Mouse (Mus musculus): Measurements from ENCODE around the gene Cfap97d1. TPM values are rescaled to one million over a fixed set of nuclear protein-coding genes. Genes with fewer than 3 reads are reported as not detected.

The Cfap97d1 gene
- polyA plus RNA-seq, 1 experiment from 2014 or later: not detected

- no peak overlapping the region for H3K27ac ChIP-seq (ENCODE audit: low read depth)
- H3K27me3 ChIP-seq (ENCODE audit: insufficient read depth, low read length): no peaks in the 10 kb centered on the region
- TF ChIP-seq CTCF (IDR thresholded peaks at IDR 0.05; ENCODE audit: low read depth): no peak
- no peaks in the 10 kb centered on the region for H3K4me1 ChIP-seq (ENCODE audit: insufficient read depth)
- DNase-seq (no peak), ATAC-seq (ENCODE audit: insufficient read depth) (no peak)
- 78% methylated on average over 8 of the region's 8 CpGs for WGBS
- no peaks in the 10 kb centered on the region for H3K9me3 ChIP-seq (ENCODE audit: low read depth, low read length)
- H3K36me3 ChIP-seq (ENCODE audit: insufficient read depth): no peaks in the 10 kb centered on the region; the same call in 1 of the 2 replicates
- no peak overlapping the region for H3K9ac ChIP-seq
- no peak overlapping the region for H3K4me3 ChIP-seq (ENCODE audit: low read depth, low read length)
- no peak overlapping the region for H3K4me2 ChIP-seq
Observed at GRCm38 (mm10) chr11:102008372-102008771, 24.3 kb downstream of the Cfap97d1 start.

- 60% methylated on average over 15 of the region's 15 CpGs for WGBS
- H3K9me3 ChIP-seq (ENCODE audit: low read depth, low read length): no peaks in the 10 kb centered on the region
- no peak overlapping the region for H3K27ac ChIP-seq (ENCODE audit: low read depth)
- TF ChIP-seq CTCF (IDR thresholded peaks at IDR 0.05; ENCODE audit: low read depth): no peak
- ATAC-seq (ENCODE audit: insufficient read depth): no peak
- H3K27me3 ChIP-seq (ENCODE audit: insufficient read depth, low read length): no peaks in the 10 kb centered on the region
- DNase-seq: peak; percentile 60
- no peaks in the 10 kb centered on the region for H3K36me3 ChIP-seq (ENCODE audit: insufficient read depth)
- H3K4me2 ChIP-seq: no peak overlapping the region
- no peaks in the 10 kb centered on the region for H3K4me1 ChIP-seq (ENCODE audit: insufficient read depth)
- H3K4me3 ChIP-seq (ENCODE audit: low read depth, low read length): no peak overlapping the region
- no peak overlapping the region for H3K9ac ChIP-seq
Observed at GRCm38 (mm10) chr11:102008954-102009637, 25.0 kb downstream of the Cfap97d1 start.

- H3K9me3 ChIP-seq (ENCODE audit: low read depth, low read length): no peaks in the 10 kb centered on the region
- ATAC-seq (ENCODE audit: insufficient read depth): no peak
- no peaks in the 10 kb centered on the region for H3K4me1 ChIP-seq (ENCODE audit: insufficient read depth)
- no peak overlapping the region for H3K4me2 ChIP-seq
- H3K9ac ChIP-seq: no peak overlapping the region
- H3K36me3 ChIP-seq (ENCODE audit: insufficient read depth): 0 out of 2 replicates have a peak, but pooled peaks cover under 1% of the 10 kb centered on the region
- no peak overlapping the region for H3K4me3 ChIP-seq (ENCODE audit: low read depth, low read length)
- TF ChIP-seq CTCF (IDR thresholded peaks at IDR 0.05; ENCODE audit: low read depth): no peak
- 79% methylated on average over 13 of the region's 13 CpGs for WGBS
- no peaks in the 10 kb centered on the region for H3K27me3 ChIP-seq (ENCODE audit: insufficient read depth, low read length)
- no peak overlapping the region for H3K27ac ChIP-seq (ENCODE audit: low read depth)
- no peak for DNase-seq
Observed at GRCm38 (mm10) chr11:102010140-102010539, 26.1 kb downstream of the Cfap97d1 start.

GRCm38 (mm10) chr11:102011510-102011909, 27.4 kb downstream of the Cfap97d1 start:
- DNase-seq: no peak
- H3K27me3 ChIP-seq (ENCODE audit: insufficient read depth, low read length): no peaks in the 10 kb centered on the region
- no peaks in the 10 kb centered on the region for H3K9me3 ChIP-seq (ENCODE audit: low read depth, low read length)
- no peak overlapping the region for H3K4me3 ChIP-seq (ENCODE audit: low read depth, low read length)
- H3K4me2 ChIP-seq: no peak overlapping the region
- TF ChIP-seq CTCF (IDR thresholded peaks at IDR 0.05; ENCODE audit: low read depth): no peak
- no peaks in the 10 kb centered on the region for H3K4me1 ChIP-seq (ENCODE audit: insufficient read depth)
- 68% methylated on average over 8 of the region's 8 CpGs for WGBS
- ATAC-seq (ENCODE audit: insufficient read depth): no peak
- 0 out of 2 replicates have a peak, but pooled peaks cover 4% of the 10 kb centered on the region for H3K36me3 ChIP-seq (ENCODE audit: insufficient read depth)
- H3K9ac ChIP-seq: no peak overlapping the region
- no peak overlapping the region for H3K27ac ChIP-seq (ENCODE audit: low read depth)

- 0 out of 2 replicates have a peak, but pooled peaks cover 4% of the 10 kb centered on the region for H3K36me3 ChIP-seq (ENCODE audit: insufficient read depth)
- H3K9ac ChIP-seq: no peak overlapping the region
- DNase-seq (no peak), ATAC-seq (ENCODE audit: insufficient read depth) (no peak)
- no peak for TF ChIP-seq CTCF (IDR thresholded peaks at IDR 0.05; ENCODE audit: low read depth)
- 77% methylated on average over 8 of the region's 8 CpGs for WGBS
- H3K4me2 ChIP-seq: no peak overlapping the region
- H3K4me3 ChIP-seq (ENCODE audit: low read depth, low read length): no peak overlapping the region
- H3K27me3 ChIP-seq (ENCODE audit: insufficient read depth, low read length): no peaks in the 10 kb centered on the region
- no peak overlapping the region for H3K27ac ChIP-seq (ENCODE audit: low read depth)
- H3K9me3 ChIP-seq (ENCODE audit: low read depth, low read length): no peaks in the 10 kb centered on the region
- H3K4me1 ChIP-seq (ENCODE audit: insufficient read depth): no peaks in the 10 kb centered on the region
Observed at GRCm38 (mm10) chr11:102013201-102013600, 29.1 kb downstream of the Cfap97d1 start.

GRCm38 (mm10) chr11:102015472-102015871, 31.4 kb downstream of the Cfap97d1 start:
- DNase-seq (no peak), ATAC-seq (ENCODE audit: insufficient read depth) (no peak)
- 70% methylated on average over 6 of the region's 6 CpGs for WGBS
- Histone ChIP-seq H3K27ac (ENCODE audit: low read depth) (no peak overlapping the region), H3K9me3 (ENCODE audit: low read depth, low read length) (no peaks in the 10 kb centered on the region), H3K36me3 (ENCODE audit: insufficient read depth) (0 out of 2 replicates have a peak, but pooled peaks cover 4% of the 10 kb centered on the region), H3K4me1 (ENCODE audit: insufficient read depth) (no peaks in the 10 kb centered on the region), H3K4me2 (no peak overlapping the region), H3K4me3 (ENCODE audit: low read depth, low read length) (no peak overlapping the region), H3K9ac (no peak overlapping the region), H3K27me3 (ENCODE audit: insufficient read depth, low read length) (no peaks in the 10 kb centered on the region)
- no peak for TF ChIP-seq CTCF (IDR thresholded peaks at IDR 0.05; ENCODE audit: low read depth)

- Histone ChIP-seq H3K27ac (ENCODE audit: low read depth) (no peak overlapping the region), H3K27me3 (ENCODE audit: insufficient read depth, low read length) (no peaks in the 10 kb centered on the region), H3K4me3 (ENCODE audit: low read depth, low read length) (no peak overlapping the region), H3K36me3 (ENCODE audit: insufficient read depth) (0 out of 2 replicates have a peak, but pooled peaks cover 4% of the 10 kb centered on the region), H3K4me2 (no peak overlapping the region), H3K9me3 (ENCODE audit: low read depth, low read length) (no peaks in the 10 kb centered on the region), H3K9ac (no peak overlapping the region), H3K4me1 (ENCODE audit: insufficient read depth) (no peaks in the 10 kb centered on the region)
- ATAC-seq (ENCODE audit: insufficient read depth): no peak
- TF ChIP-seq CTCF (IDR thresholded peaks at IDR 0.05; ENCODE audit: low read depth): no peak
- DNase-seq: no peak
- 89% methylated on average over 1 of the region's 1 CpGs for WGBS
Observed at GRCm38 (mm10) chr11:102016136-102016535, 32.1 kb downstream of the Cfap97d1 start.

Data from lung, embryonic 14.5 days (tissue).